7 mouse cellular contexts compared by ENCODE assay signal in the genomic region with DNA sequence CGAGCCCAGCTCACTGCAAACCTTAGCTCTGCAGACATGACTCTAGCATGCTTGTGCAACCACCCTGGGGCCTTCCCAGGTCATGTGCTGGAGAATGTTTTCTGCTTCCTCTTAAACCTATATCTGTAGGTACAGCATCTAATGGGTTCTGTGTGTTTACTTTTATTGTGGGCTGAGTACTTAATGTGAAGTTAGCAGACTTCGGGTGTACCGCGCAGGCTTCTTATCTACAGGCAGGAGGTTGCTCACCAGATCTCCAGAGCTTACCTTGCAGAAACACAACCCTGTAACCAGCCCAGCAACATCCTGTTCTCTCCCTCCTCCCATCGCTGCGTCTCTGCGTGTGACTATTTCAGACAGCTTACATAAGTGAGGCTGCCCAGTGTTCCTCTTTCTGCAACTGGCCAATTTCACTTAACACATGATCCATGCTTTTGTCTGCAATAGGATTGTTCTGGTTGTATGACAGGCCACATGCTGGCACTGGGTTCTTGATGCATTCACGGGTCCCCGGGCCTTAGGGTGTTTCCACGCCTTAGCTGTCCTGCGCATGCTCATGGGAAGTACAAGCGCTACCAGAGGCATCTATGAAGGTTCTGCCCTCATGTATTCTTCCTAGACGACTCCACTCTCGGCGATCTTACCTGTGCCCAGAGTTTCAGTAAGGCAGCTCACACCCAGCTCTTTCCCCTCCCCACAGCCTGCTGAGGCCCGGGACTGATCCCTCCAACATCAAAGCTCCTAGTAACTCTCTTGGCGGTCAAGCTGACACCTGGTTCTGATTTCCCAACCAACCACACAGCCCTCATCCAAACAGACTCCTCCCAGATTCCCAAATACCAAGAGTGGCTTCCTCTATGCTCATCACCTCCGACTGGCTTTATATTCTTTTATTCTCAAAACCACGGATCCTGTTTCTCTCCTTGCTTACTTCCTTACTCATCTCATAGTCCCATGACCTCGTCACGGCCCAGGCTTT.
DNase-seq lines count a peak whose midpoint lies in the region; ATAC-seq lines count a peak whose summit lies in the region.

No protein-coding gene starts in this region.

- H3K4me1 ChIP-seq in embryonic facial prominence, embryonic 13.5 days = peaks cover 54% of the 10 kb centered on the region
- H3K4me1 ChIP-seq in liver, embryonic 15.5 days (replicated peaks) = peaks cover 23% of the 10 kb centered on the region

- H3K36me3 ChIP-seq in embryonic facial prominence, embryonic 13.5 days = 0 out of 2 replicates have a peak, but pooled peaks cover 3% of the 10 kb centered on the region
- no peaks in the 10 kb centered on the region for H3K36me3 ChIP-seq in liver, embryonic 15.5 days (replicated peaks)

- no peaks in the 10 kb centered on the region for H3K9me3 ChIP-seq in embryonic facial prominence, embryonic 13.5 days
- H3K9me3 ChIP-seq in liver, embryonic 15.5 days (replicated peaks) = no peaks in the 10 kb centered on the region

- H3K9ac ChIP-seq in embryonic facial prominence, embryonic 13.5 days = no peak overlapping the region
- H3K9ac ChIP-seq in liver, embryonic 15.5 days = no peak overlapping the region

- 57% methylated on average over 21 of the region's 21 CpGs for WGBS in embryonic facial prominence, embryonic 13.5 days
- WGBS in liver, embryonic 15.5 days (ENCODE audit: insufficient replicate concordance) = 30% methylated on average over 21 of the region's 21 CpGs

- H3K4me2 ChIP-seq in embryonic facial prominence, embryonic 13.5 days = peak overlapping the region; percentile 12; the same call in 1 of the 2 replicates
- H3K4me2 ChIP-seq in liver, embryonic 15.5 days = peak overlapping the region; percentile 7; the same call in 1 of the 2 replicates

- H3K27me3 ChIP-seq in embryonic facial prominence, embryonic 13.5 days = no peaks in the 10 kb centered on the region
- H3K27me3 ChIP-seq in liver, embryonic 15.5 days = no peaks in the 10 kb centered on the region

- ATAC-seq in embryonic facial prominence, embryonic 13.5 days (ENCODE audit: insufficient number of reproducible peaks, insufficient read depth, low FRiP score, low TSS enrichment, low read depth) = no peak
- ATAC-seq in liver, embryonic 15.5 days (ENCODE audit: insufficient read depth) = 0 out of 2 replicates have a peak, but pooled peaks have one; percentile 22

- DNase-seq in urinary bladder, postnatal 36 days (ENCODE audit: low spot score in 2 of 2) = peak; percentile 46 to 48
- no peak for DNase-seq in urinary bladder, postnatal 10 days (ENCODE audit: low spot score)
- peak; percentile 85 for DNase-seq in telencephalon, adult 2 months (ENCODE audit: low read depth, low spot score)
- no peak for DNase-seq in adrenal gland, postnatal 14 days
- no peak for DNase-seq in ovary, postnatal 10 days (ENCODE audit: low spot score)

- no peak overlapping the region for H3K4me3 ChIP-seq in embryonic facial prominence, embryonic 13.5 days
- no peak overlapping the region for H3K4me3 ChIP-seq in liver, embryonic 15.5 days (replicated peaks)

- H3K27ac ChIP-seq in embryonic facial prominence, embryonic 13.5 days = peak overlapping the region; percentile 80; the same call in 1 of the 2 replicates
- H3K27ac ChIP-seq in liver, embryonic 15.5 days (replicated peaks) = peak overlapping the region; percentile 55

Comparison
In these comparisons a context has a peak if more than half of its experiments do, and no peak if none do; other contexts are left out.
1. DNase-seq: peak in urinary bladder, postnatal 36 days (2 of 2) and telencephalon, adult 2 months (single experiment); none in urinary bladder, postnatal 10 days (single experiment), adrenal gland, postnatal 14 days (single experiment) and ovary, postnatal 10 days (single experiment).